In the genomic region with DNA sequence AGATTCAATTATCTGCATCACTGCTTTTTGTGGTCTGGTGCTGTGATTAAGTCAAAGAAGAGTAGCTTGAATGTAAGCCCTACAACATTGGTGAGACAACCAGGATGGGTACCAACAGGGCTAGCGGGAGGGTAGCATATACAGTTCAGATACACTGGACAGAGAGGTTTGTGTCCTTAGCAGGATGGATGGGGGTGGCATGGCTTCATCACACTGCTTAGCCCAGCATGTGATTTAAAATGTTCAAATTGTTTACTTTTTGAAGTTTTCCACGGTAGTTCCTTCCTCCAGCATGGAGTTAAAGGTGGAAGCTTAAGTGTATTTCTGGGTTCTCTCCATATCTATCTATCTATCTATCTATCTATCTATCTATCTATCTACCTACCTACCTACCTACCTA, we compare ENCODE assay signal across 21 mouse cellular contexts. TPM values are rescaled to one million over a fixed set of nuclear protein-coding genes. Genes with fewer than 3 reads are reported as not detected.
A peak's percentile ranks its signal among the peaks of the same experiment; 100 is the strongest.
DNase-seq lines count a peak whose midpoint lies in the region; ATAC-seq lines count a peak whose summit lies in the region.
"Had no signal": no experiment of that assay in that cellular context is flagged by ENCODE, and none has a peak within 500 bp of the region (broad histone marks: within the 10 kb centered on the region; RNA-seq: fewer than 3 reads in every experiment).

No protein-coding gene starts in this region.

- no peaks in the 10 kb centered on the region for H3K27me3 ChIP-seq in neural tube, embryonic 15.5 days (replicated peaks)
- H3K27me3 ChIP-seq: embryonic facial prominence, embryonic 13.5 days; embryonic facial prominence, embryonic 15.5 days; forebrain, embryonic 12.5 days had no signal

- H3K4me3 ChIP-seq in neural tube, embryonic 15.5 days (replicated peaks) = no peak overlapping the region
- H3K4me3 ChIP-seq: embryonic facial prominence, embryonic 13.5 days; embryonic facial prominence, embryonic 15.5 days; erythroblast, embryonic 14.5 days; forebrain, embryonic 10.5 days; forebrain, embryonic 12.5 days had no signal

- WGBS in neural tube, embryonic 15.5 days = 46% methylated on average over 2 of the region's 2 CpGs

- no peak overlapping the region for H3K9ac ChIP-seq in neural tube, embryonic 15.5 days (replicated peaks)
- H3K9ac ChIP-seq: embryonic facial prominence, embryonic 13.5 days; embryonic facial prominence, embryonic 15.5 days; forebrain, embryonic 12.5 days had no signal

- no peak overlapping the region for H3K4me2 ChIP-seq in neural tube, embryonic 15.5 days
- H3K4me2 ChIP-seq: embryonic facial prominence, embryonic 13.5 days; embryonic facial prominence, embryonic 15.5 days; forebrain, embryonic 12.5 days had no signal

- ATAC-seq in CD4-positive, CD25-positive, alpha-beta regulatory T cell, adult 4 months = no peak
- no peak for ATAC-seq in neural tube, embryonic 15.5 days (ENCODE audit: low FRiP score)
- ATAC-seq: forebrain, embryonic 14.5 days; forebrain, embryonic 16.5 days had no signal

- H3K4me1 ChIP-seq in neural tube, embryonic 15.5 days = no peaks in the 10 kb centered on the region
- H3K4me1 ChIP-seq: embryonic facial prominence, embryonic 13.5 days; embryonic facial prominence, embryonic 15.5 days; forebrain, embryonic 10.5 days; forebrain, embryonic 12.5 days had no signal

- peaks cover 53% of the 10 kb centered on the region for H3K9me3 ChIP-seq in neural tube, embryonic 15.5 days (replicated peaks)

- H3K36me3 ChIP-seq in neural tube, embryonic 15.5 days = no peaks in the 10 kb centered on the region
- H3K36me3 ChIP-seq: embryonic facial prominence, embryonic 13.5 days; embryonic facial prominence, embryonic 15.5 days; forebrain, embryonic 10.5 days; forebrain, embryonic 12.5 days had no signal

- DNase-seq in CD4-positive, CD25-positive, alpha-beta regulatory T cell, adult 2 months (ENCODE audit: low read depth, low spot score) = peak; percentile 8
- DNase-seq in neural tube, embryonic 10.5 days (ENCODE audit: extremely low spot score, low spot score) = peak; percentile 10
- DNase-seq in urinary bladder, postnatal 25 days (ENCODE audit: low spot score) = peak; percentile 2
- DNase-seq in urinary bladder, adult 18-20 months (ENCODE audit: low spot score in 2 of 2) = no peak
- DNase-seq: adrenal gland, postnatal 25 days; cerebellum, adult 11 months; cerebellum, adult 8-10 months; cerebellum, adult 9-11 months; cerebellum, postnatal 14 days; embryo, embryonic 11 days had no signal

- no peak overlapping the region for H3K27ac ChIP-seq in neural tube, embryonic 15.5 days (replicated peaks)
- H3K27ac ChIP-seq: embryonic facial prominence, embryonic 13.5 days; embryonic facial prominence, embryonic 15.5 days; forebrain, embryonic 10.5 days; forebrain, embryonic 12.5 days had no signal

RNA-seq across cellular contexts. Expression of gene Trpm8, which starts 11.7 kb away (rescaled TPM):
- polyA plus RNA-seq in CD4-positive, CD25-positive, alpha-beta regulatory T cell, adult 4 months (2017; shearing (Covaris generic)) = not detected
- 0.11 and 0.14 TPM in 2 replicates for polyA plus RNA-seq in neural tube, embryonic 15.5 days (2015; fragmentation: Nextera tagmentation; extraction: Ambion mirVana)
- polyA plus RNA-seq: adrenal gland, adult 2 months; embryonic facial prominence, embryonic 11.5 days; embryonic facial prominence, embryonic 13.5 days; erythroblast, embryonic 14.5 days; forebrain, embryonic 10.5 days; forebrain, embryonic 12.5 days; forebrain, embryonic 14.5 days had no signal

RNA-seq across cellular contexts. Expression of gene Hjurp, which starts 11.7 kb away (rescaled TPM):
- polyA plus RNA-seq in CD4-positive, CD25-positive, alpha-beta regulatory T cell, adult 4 months (2017; shearing (Covaris generic)) = 10 to 100 TPM; 56.6 to 72.9 TPM
- polyA plus RNA-seq in neural tube, embryonic 15.5 days (2015; fragmentation: Nextera tagmentation; extraction: Ambion mirVana) = 63.6 and 84.0 TPM in 2 replicates

Comparison
In these comparisons a context has a peak if more than half of its experiments do, and no peak if none do; other contexts are left out.
1. DNase-seq: peak in CD4-positive, CD25-positive, alpha-beta regulatory T cell, adult 2 months (single experiment), neural tube, embryonic 10.5 days (single experiment) and urinary bladder, postnatal 25 days (single experiment); none in urinary bladder, adult 18-20 months (0 of 2).